Mouse (Mus musculus) liver, postnatal 0 days (tissue): ENCODE results near the gene Pi4kb. TPM values are rescaled to one million over a fixed set of nuclear protein-coding genes. Genes with fewer than 3 reads are reported as not detected.
A peak's percentile ranks its signal among the peaks of the same experiment; 100 is the strongest.

ENCODE experiments used
- ATAC-seq: fragments of 200-750 bp; cut with Nextera tagmentation; 2 replicates; pipeline ENCODE4 v1.8.0; 2017; ENCODE audit warnings: mild to moderate bottlenecking, moderate library complexity
- DNase-seq: peaks from one replicate; pipeline ENCODE4 v3.0.0-alpha.2; 2016
- H3K27ac ChIP-seq: fragments of 300-500 bp; sonication (generic); 2 replicates; pipeline ENCODE4 v1.5.1; 2014; ENCODE audit warnings: antibody characterized with exemption, moderate library complexity, mild to moderate bottlenecking, low read depth
- H3K27me3 ChIP-seq: fragments of 300-500 bp; sonication (generic); 2 replicates; pipeline ENCODE4 v1.6.1; 2014; ENCODE audit warnings: low read length, control low read depth, mixed read lengths; ENCODE audit not compliant: insufficient read depth
- H3K36me3 ChIP-seq: fragments of 300-500 bp; sonication (generic); replicated peaks from 2 replicates; pipeline ENCODE4 v1.6.1; 2014; ENCODE audit warnings: mild to moderate bottlenecking, control low read depth, low read length, moderate library complexity, mixed read lengths; ENCODE audit not compliant: insufficient read depth
- H3K4me1 ChIP-seq: fragments of 300-500 bp; sonication (generic); 2 replicates; pipeline ENCODE4 v1.6.1; 2014; ENCODE audit warnings: antibody characterized with exemption, mild to moderate bottlenecking, control low read depth; ENCODE audit not compliant: insufficient read depth
- H3K4me2 ChIP-seq: fragments of 300-500 bp; sonication (generic); 2 replicates; pipeline ENCODE4 v1.6.1; 2014; ENCODE audit warnings: low read depth, mild to moderate bottlenecking, low read length, moderate library complexity, mixed read lengths
- H3K4me3 ChIP-seq: fragments of 300-500 bp; sonication (generic); 2 replicates; pipeline ENCODE4 v1.5.1; 2014; ENCODE audit warnings: low read depth, low read length
- H3K9ac ChIP-seq: fragments of 300-500 bp; sonication (generic); replicated peaks from 2 replicates; pipeline ENCODE4 v1.6.1; 2014; ENCODE audit warnings: mild to moderate bottlenecking, moderate library complexity
- H3K9me3 ChIP-seq: fragments of 300-500 bp; sonication (generic); 2 replicates; pipeline ENCODE4 v1.6.1; 2016; ENCODE audit warnings: mild to moderate bottlenecking, control low read depth, low read length, mixed read lengths
- CTCF ChIP-seq: sonication (generic); IDR thresholded peaks from 2 replicates; pipeline ENCODE4 v1.5.1; 2016; ENCODE audit warnings: antibody characterized with exemption, low read depth
- EP300 ChIP-seq: IDR thresholded peaks from 2 replicates; pipeline ENCODE4 v1.6.1; 2016; ENCODE audit warnings: antibody characterized with exemption, low read depth, mild to moderate bottlenecking
- WGBS: fragments of 180-500 bp; shearing (Covaris S2); extraction: QIAGEN DNeasy Blood & Tissue Kit; methylation state at CpG from one replicate; pipeline ENCODE4 v1.1.7; 2014; ENCODE audit not compliant: insufficient replicate concordance; 5-methylcytosine and 5-hydroxymethylcytosine counted together
- polyA plus RNA-seq: library from polyadenylated mRNA; unstranded; fragments of >200 nt; fragmentation: Nextera tagmentation; extraction: Ambion mirVana; gene quantifications from 2 replicates; pipeline ENCODE4 v1.2.1, GENCODE M21; 2015

Gene Pi4kb
- polyA plus RNA-seq, 1 experiment from 2014 or later: 5.4 TPM

DNA sequence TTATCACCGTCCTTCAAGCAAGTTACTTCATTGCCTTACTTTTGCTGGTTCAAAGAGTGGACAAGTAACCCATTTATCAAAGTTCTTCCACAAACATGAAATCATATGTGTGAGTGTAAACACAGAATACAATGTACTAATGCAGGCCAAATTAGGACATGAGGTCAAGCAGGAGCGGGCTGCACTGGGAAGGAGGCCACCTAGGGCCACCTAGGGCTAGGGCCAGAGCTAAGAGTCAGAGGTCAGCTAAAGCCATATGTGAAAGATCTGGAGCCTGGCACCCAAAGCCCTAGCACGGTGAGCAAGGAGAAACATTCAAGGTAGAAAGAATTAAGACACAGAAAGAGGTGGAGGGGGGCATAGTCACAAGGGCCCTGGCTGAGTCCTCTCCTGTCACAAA, 38.5 kb downstream of the Pi4kb start:
- Histone ChIP-seq H3K36me3 (peaks cover 44% of the 10 kb centered on the region), H3K4me3 (no peak overlapping the region), H3K4me1 (peaks cover 29% of the 10 kb centered on the region), H3K4me2 (peak overlapping the region; percentile 98; the same call in 1 of the 2 replicates), H3K27ac (0 out of 2 replicates have a peak overlapping the region, but pooled peaks have one; percentile 11), H3K27me3 (no peaks in the 10 kb centered on the region), H3K9me3 (no peaks in the 10 kb centered on the region), H3K9ac (peak overlapping the region; percentile 26; the same call in 1 of the 2 replicates)
- no peak for TF ChIP-seq CTCF
- no peak for TF ChIP-seq EP300
- ATAC-seq (no peak), DNase-seq (no peak)
- WGBS: 84% methylated on average over 3 of the region's 3 CpGs

DNA sequence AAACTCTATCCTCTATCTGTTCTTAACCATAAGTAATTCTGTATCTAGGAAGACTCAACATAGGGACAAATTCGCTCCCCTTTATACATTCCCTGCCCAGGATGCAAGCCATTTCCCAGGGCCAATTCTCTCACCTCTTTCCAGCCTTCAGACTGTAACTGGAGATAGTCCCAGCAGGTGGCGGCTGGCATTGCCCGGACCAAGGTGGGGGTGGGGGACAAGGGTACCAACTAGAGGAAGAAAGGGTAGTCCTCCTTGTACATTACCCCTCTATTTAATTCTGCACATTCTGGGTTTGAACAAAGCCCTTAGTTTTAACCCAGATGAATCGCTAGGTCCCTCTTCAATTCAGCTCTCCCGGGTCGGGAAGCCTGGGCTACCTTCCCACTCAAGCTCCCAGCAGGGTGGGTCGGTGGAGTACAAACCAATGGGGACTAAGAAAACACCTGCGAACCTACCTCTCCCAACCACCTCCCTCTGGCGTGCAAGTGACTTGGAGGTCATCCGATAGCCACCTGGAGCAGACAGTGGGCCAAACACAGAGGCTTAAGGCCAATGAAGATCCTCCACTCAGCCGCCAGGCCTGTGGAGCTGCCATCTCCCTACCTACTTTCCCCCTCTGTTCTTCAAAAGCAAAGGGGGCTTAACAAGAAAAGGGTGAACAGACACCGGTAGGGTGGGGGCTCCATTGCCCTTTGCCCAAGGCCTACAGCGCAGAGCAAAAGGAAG, 39.3 kb downstream of the Pi4kb start:
- TF ChIP-seq CTCF (no peak), EP300 (no peak)
- Histone ChIP-seq H3K27ac (peak overlapping the region; percentile 97), H3K27me3 (no peaks in the 10 kb centered on the region), H3K4me3 (peak overlapping the region; percentile 95), H3K4me2 (peak overlapping the region; percentile 98), H3K4me1 (peaks cover 29% of the 10 kb centered on the region), H3K9me3 (no peaks in the 10 kb centered on the region), H3K36me3 (peaks cover 35% of the 10 kb centered on the region), H3K9ac (peak overlapping the region; percentile 86)
- DNase-seq (no peak), ATAC-seq (no peak)
- WGBS: 25% methylated on average over 13 of the region's 13 CpGs

DNA sequence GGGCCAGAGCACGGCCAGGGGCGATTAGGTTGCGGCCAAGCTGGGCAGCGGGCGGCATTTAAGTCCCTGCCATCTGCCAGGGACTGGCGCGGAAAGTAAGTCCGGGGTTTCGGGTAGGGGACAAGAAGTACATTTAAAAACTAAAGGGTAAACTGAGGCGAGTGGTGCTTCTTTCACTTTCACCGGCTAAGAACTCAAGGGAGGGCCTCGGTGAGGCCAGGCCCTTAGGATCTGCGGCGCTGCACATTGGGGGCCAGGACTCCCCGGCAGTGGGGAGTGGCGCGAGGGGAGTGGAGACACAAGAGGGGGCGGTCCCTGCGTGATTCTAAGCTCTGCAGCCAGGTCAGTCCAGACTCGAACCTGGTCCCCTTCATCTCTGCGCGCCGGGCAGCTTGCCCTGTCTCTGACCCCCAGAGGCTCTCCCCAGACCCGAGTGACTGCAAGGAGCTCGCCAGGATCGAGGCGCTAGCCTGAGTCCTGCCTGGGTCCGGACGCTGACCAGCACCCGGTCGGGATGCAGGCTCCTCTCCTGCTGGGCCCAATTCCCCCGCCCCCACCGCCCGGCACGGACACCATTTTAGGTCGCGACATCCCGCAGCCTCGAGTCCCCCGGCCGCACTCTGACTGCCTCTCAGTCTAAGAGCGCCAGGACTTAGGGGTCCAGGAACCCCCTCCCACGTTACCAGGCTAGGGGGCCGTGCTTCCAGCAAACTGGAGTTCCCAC, 40.1 kb downstream of the Pi4kb start:
- Histone ChIP-seq H3K9ac (peak overlapping the region; percentile 86), H3K4me2 (peak overlapping the region; percentile 98), H3K36me3 (peaks cover 29% of the 10 kb centered on the region), H3K4me1 (peaks cover 29% of the 10 kb centered on the region), H3K27ac (peak overlapping the region; percentile 97), H3K9me3 (no peaks in the 10 kb centered on the region), H3K4me3 (peak overlapping the region; percentile 95), H3K27me3 (no peaks in the 10 kb centered on the region)
- DNase-seq (peak; percentile 74), ATAC-seq (no peak)
- 2% methylated on average over 44 of the region's 44 CpGs for WGBS
- TF ChIP-seq EP300 (no peak), CTCF (no peak)

DNA sequence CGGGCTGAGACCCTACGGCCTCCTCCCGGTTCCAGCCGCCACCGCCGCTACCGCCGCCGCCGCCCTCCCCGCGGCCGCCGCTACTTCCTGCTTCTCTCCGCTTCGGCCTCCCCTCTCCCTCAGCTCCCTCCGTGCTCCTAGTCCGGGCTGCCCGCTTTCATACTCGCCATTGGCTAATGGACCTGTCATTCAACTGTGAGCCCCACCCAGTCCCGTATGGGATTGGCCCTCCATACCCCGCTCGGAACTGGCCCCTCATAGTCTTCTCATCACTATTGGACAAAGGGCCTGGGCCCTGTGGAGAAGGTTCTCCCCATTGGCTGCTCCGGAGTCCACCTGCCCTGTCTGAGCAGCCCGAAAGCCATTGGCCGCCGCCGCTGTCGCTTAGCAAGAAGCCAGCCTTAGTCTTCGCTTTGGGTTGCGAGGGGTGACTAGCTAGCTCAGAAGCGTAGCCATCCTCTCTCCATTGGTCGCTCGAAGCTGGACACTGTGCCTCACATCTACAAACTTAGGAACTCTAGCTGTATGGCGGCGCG, 40.9 kb downstream of the Pi4kb start, which contains the start of gene Zfp687:
Gene Zfp687 (minus strand): TSS at position 112 of the 536 bp plus-strand sequence.
- WGBS: 1% methylated on average over 31 of the region's 37 CpGs
- Histone ChIP-seq H3K9me3 (no peaks in the 10 kb centered on the region), H3K27ac (peak within 1 kb of the TSS; percentile 97), H3K36me3 (peaks cover 22% of the 10 kb centered on the region), H3K9ac (peak within 1 kb of the TSS; percentile 86), H3K4me3 (peak within 1 kb of the TSS; percentile 95), H3K4me2 (peak within 1 kb of the TSS; percentile 98), H3K4me1 (peaks cover 29% of the 10 kb centered on the region), H3K27me3 (no peaks in the 10 kb centered on the region)
- ATAC-seq (peak; percentile 95), DNase-seq (peak; percentile 98)
- TF ChIP-seq CTCF: no peak
- no peak for TF ChIP-seq EP300

DNA sequence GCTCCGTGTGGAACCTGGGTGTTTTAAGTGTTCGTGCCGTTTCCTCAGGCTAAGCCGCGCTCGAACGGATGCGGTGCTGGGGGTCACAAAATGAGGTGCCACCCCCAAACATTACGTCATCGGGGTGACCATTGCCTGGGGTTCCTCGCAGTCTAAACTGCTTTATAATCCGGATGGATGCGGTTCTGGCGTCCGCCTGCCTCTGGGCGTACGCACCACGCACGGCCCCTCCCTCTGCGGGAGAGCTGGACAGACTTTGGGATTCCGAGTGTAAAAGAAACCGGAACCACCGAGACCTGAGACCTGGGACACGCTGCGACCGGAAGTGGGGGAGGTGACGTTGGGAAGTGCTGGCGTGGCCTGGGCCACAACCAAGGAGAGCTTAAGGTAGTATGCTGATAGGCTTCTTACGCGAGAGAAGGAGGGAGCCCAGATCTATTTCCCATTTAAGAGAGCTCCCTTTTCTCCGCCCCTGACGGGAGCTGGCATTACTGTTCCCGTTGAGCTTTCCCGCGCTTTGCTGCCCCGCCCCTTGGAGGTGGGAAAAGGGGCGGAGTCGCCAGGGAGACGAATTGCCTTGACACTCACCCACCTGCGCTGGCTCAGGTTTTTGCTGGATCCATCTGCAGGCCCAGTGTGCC, 41.5 kb downstream of the Pi4kb start:
- DNase-seq (peak; percentile 94), ATAC-seq (peak; percentile 72)
- H3K36me3 ChIP-seq: peaks cover 17% of the 10 kb centered on the region
- H3K4me1 ChIP-seq: peaks cover 27% of the 10 kb centered on the region
- no peaks in the 10 kb centered on the region for H3K9me3 ChIP-seq
- H3K27me3 ChIP-seq: no peaks in the 10 kb centered on the region
- peak overlapping the region; percentile 80 for H3K9ac ChIP-seq
- H3K4me3 ChIP-seq: peak overlapping the region; percentile 95
- WGBS: under 1% methylated on average over 40 of the region's 40 CpGs
- H3K27ac ChIP-seq: peak overlapping the region; percentile 97
- no peak for TF ChIP-seq CTCF
- peak; percentile 25; the same call in 1 of the 2 replicates for TF ChIP-seq EP300
- peak overlapping the region; percentile 96 for H3K4me2 ChIP-seq
